Mouse (Mus musculus) G1E-ER4 (cell line): ENCODE results near the gene Car5a. TPM values are rescaled to one million over a fixed set of nuclear protein-coding genes. Genes with fewer than 3 reads are reported as not detected.

Source experiments
- GATA1 ChIP-seq: IDR thresholded peaks from one replicate; pipeline ENCODE4 v1.8.0; 2012; ENCODE audit warnings: low read length, inconsistent platforms
- polyA plus RNA-seq: library from polyadenylated mRNA; stranded (reverse); fragments of >175 nt; gene quantifications from 2 replicates; pipeline ENCODE4 v1.2.3, GENCODE M21; 2012

The Car5a gene
- polyA plus RNA-seq, 1 experiment: 1.0 TPM

DNA sequence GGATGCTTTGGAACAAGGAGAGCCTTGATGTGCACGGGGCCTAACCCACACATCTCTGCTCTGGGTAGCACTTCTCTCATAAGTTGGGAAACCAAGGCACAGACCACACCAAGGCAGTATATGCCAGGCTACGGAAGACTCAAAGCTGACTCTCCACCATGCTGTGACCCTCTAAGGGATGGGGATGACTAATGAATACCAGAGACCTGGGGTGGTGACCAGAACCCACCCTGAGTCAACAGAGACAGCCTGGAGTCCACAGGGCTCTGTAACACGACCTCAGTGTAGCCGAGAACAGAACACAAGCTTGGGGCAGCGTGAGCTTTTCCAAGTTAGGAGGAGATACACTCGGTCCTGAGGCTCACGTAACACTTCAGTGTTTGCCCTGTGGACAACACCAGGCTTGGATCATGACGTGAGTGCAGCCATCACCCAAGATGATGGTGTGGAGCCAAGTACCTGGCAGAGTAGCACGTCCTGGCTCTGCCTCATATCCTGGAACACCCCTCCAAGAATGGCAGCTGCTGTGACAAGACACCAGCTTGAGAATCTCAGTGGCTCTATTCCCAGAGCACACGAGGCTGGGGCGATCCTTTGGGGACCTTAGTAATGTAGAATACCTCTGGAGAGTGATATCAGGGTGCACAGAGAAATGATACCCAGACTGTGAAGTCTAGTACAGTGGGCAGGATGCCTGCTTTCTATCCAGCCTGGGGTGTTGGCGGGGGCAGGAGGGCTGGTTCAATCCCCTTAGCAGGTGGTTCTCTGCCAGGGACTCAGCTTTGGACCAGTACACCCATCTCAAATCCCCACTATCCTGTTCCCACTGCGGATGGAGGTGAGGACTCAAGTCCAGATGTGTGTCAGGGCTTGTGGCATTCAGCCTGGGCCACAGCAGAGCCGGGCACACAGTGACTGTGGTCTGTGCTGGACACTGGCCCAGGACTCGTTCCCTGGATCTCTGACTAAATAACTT lies 54.6 kb downstream of the Car5a start:
- TF ChIP-seq GATA1: no peak

DNA sequence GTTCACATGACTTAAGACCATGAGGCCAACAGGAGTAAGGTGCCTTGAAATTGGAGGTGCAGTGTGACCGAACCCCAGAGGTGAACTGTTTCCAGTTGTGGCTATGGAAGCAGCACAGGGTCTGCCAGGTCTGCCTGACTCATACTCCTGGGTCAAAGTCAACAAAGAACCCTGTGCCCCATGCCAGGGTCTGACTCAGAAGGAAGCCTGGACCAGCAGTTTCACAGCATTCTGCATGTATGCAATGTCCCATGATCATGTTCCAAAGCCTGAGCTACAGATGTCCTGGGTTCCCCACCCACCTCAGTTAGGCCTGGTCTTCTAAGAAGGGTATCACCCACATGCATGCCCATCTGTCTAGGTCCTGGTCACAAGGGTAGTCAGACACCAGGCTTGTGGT lies 55.4 kb downstream of the Car5a start:
- no peak for TF ChIP-seq GATA1

DNA sequence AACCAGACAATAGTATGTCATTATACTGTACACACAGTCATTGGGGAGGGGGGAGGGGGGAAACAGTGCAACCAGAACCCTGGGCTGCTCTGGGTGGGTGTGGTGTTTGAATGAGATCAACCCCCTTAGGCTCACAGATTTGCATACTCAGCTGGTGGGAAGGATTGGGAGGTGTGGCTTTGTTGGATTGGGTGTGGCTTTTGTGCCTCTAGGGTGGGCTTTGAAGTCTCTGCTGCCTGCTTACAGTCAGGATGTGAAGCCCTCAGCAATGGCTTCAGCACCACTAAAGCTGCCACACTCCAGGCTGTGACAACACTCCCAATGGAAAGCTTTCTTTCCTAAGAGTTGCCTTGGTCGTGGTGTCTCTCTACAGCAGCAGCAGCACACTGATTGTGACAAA lies 57.2 kb downstream of the Car5a start:
- no peak for TF ChIP-seq GATA1

DNA sequence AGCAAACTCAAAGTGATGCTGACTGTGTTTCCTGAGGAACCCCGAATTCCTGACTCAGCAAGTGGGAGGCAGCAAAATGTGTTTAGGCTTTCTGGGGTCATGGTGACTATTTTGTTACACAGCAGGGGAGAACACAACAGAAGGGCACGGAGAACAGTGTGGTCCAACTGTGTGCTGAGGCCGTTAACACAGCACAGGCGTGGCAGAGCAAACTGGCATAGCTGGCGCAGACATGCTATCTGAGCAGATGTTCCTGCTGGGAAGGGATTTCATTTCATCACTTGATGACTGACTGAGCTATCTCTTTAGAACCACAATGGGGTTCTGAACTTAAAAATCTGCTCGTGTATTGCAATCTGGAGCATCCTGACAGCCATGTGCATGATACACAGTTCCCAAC lies 59.3 kb downstream of the Car5a start:
- TF ChIP-seq GATA1: no peak

DNA sequence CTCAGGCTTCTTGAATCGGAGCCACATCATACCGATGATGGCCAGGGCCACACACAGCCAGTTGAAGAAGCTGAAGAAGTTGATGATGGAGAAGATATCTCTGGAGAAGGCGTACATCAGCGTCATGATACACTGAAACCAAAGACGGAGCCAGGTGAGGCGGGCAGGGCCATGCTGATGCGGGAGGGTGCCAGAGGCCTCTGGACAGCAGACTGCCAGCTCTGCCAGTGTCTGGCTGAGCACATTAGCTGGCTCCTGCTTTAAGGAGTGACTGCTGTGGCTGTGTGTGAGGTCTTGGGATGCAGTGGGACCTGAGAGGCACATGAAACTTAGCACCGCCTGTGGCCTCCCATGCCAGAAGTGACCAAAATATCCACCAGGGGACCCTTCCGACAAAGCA lies 59.7 kb downstream of the Car5a start:
- TF ChIP-seq GATA1: no peak

DNA sequence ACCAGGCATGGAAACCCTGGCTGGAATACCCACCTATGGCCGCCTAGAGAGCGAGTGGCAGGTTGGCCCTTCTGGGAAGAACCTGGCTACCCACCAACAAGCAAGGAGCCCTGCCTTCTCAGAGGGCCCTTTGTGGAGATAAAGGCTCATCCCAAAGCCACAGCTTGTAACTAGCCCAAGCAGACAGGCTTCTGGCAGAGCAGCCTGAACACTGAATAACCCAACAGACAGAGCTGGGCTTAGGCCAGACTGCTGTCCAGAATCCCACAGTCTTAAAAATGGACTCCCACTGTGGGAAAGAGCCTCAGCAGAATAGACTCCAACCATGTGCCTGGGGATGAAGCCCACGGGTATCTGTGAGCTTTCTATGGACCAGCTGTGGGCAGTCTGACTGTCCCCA lies 60.5 kb downstream of the Car5a start:
- no peak for TF ChIP-seq GATA1

DNA sequence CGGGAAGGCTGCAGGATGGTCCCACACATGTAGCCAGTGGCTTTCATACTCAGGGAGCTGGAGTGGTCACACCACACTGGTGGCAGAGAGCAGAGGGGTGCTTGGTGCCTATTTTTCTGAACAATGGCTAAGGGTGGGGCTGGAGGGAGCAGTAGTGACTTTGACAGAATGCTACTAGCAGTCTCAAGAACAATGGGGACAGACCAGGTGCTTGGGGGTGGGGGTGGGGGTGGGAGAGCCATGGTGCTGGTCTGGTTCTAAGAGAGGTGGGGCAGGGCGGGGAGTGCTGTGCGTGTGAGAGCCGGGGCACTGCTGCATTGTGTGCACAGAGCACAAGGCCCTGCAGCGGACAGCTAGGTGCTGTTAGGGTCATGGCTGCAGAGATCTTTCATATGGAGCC lies 62.8 kb downstream of the Car5a start:
- TF ChIP-seq GATA1: no peak

DNA sequence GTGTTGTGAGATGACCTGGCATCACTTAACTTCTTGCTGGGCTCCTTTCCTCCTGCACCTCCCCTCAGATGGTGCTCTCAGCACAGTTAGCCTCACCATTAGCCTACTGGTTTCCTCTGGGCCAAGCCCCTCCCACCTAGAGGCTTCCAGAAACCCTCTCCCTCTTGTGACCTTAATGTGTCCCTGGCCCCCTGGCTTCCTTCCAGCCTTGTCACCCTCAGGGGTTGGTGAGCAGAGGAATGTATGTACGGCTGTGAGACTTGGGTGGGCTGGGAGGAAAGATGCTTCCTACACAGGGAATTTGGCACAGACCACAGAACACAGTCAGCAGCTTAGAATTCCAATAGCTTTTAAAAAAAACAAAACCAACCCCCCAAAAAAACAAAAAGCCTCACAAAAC lies 63.9 kb downstream of the Car5a start:
- no peak for TF ChIP-seq GATA1

DNA sequence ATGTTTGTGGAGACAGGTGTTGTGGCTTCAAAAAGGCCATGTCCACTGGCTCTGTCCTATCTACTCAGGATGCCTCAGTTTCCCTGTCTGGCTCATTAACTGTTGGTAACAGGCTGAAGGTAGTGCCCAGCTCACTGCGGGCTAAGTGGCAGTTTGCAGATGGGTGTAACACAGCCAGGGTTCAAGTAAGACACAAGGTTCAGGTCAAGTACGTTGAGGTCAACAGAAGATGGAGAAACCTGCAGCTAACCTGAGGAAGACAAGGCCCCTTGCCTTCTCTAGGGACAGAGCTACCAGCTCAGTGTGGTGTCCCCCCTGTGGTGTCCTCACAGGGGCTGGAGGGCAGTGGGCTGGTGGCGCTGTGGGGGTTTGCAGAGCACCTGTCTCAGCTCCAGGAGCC lies 65.0 kb downstream of the Car5a start:
- no peak for TF ChIP-seq GATA1

DNA sequence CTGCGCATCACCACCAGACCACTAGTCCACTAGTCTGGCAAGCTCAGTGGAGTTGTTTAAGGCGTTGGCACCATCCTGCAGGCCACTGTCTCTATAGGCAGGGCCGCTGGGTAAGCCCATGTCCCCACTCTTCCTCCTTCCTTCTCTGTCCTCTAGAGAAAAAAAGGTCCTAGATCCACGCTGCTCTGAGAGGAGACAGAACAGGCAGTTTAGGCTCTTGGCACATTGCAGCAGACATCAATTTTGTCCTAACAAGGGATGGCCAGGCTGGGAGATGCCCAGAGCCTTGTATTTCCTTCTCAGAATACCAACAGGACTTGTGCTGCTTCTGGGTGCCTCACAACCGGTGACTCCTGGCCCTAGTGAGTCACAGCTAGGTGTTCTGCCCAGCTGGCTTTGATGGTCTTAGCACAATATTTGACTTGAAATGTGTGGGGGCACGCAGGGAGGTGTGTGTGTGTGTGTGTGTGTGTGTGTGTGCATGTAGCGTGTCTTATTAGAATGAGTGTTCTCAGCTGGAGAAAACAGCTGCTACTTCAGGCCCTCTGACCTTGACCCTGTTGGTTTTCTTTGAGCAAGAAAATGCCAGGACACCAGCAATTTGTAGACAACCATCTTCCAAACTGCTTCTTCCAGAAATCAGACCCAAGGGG lies 66.8 kb downstream of the Car5a start:
- no peak for TF ChIP-seq GATA1

DNA sequence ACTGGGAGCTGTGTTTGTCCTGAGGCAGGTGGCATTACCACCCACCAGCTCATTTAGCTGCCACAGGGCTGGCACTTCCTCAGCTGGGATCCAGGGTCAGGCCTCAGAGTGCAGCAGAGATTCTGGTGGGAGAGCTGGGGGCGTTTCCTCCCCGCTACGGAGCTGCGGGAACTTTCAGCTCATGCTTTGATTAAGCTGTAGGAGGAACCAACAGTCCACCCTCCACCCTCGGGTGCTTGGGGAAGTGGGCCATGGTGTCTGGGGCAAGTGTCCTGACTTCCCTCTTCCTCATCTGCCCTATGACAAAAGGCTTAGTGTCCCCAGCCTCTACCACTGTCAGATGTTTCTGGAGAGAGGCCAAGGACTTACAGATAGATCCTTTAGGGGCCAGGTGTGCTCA lies 67.5 kb downstream of the Car5a start:
- TF ChIP-seq GATA1: no peak

DNA sequence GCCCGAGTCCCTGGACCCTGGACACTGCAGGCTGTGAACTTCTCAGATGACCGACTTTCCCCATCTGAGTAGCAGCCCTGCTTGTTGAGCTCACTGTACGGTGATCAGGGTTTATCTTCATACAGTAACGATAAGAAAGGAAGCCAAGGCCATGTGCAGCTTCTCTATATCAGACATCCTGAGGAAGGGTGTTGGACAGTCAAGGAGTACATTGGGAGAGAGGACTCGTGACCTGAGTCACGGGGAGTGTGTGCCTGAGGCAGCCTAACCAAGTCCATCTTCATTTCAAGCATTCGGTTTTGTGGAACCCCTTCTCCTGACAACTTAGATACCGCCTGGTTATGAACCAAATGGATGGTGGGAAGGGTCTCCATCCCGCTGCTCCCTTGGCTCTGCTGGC lies 69.2 kb downstream of the Car5a start:
- TF ChIP-seq GATA1: no peak

DNA sequence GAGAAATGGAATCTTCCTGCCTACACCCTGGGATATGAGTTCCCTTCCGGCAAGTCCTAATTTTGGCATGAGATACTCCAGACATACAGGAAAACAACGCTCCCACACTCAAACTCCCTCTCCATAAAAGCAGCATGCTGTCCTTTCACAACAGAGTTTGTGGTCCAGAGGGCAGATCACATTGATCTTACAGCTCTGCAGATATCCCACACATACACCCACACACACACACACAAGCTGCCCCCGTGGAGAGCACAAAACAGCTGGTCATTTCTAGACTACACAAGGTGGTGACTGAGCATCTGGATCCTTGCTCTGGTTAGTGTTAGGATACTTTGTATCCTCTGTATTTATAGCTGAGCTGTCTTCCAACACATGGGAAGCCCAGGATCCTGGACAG lies 69.7 kb downstream of the Car5a start:
- TF ChIP-seq GATA1: no peak

DNA sequence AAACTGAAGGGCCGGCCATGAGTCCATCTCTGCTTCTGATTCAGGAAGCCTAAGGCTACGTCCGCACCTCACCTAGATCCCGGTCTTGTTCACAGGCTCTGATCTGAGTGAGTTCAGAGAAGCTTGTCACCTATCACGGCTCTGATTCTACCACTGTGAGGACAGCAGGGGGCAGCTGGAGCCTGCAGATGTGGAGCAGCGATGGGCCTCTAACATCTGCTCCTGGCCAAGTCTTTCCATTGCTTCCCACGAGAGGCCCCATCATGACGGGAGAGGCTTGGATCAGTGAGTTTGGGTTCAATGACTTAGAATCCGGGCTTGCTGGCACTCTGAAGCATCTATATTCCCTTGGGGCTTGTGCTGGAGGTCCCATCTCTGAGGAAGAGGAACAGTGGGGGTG lies 70.7 kb downstream of the Car5a start:
- TF ChIP-seq GATA1: no peak

DNA sequence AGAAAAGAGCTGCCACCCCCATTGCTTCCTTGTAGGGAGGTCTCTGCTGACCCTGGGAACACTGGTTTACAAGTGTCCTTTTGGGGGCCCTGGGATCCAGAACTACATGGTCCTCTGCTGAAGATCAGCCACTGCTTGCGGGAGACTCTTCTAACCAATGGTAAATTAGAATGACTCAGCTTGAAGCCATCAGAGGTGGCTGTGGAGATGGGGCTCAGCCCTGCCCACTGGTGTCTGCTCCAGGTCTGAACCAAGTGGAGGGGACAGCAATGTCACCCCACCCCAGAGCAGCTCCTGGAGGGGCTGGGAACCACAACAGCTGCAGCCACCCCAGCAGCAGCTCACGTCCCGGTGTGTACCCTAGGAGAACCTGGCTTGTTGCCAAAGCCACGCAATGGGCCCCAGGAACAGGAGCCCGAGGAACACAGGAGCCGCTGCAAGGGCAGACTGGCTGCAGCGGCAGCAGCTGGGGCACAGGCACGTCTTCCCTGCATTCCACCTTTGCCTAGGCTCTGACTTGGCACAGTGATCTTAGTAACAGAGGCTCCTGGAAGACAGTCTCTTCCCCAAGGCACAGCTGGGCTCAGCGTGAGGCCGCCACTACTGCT lies 72.8 kb downstream of the Car5a start:
- no peak for TF ChIP-seq GATA1

DNA sequence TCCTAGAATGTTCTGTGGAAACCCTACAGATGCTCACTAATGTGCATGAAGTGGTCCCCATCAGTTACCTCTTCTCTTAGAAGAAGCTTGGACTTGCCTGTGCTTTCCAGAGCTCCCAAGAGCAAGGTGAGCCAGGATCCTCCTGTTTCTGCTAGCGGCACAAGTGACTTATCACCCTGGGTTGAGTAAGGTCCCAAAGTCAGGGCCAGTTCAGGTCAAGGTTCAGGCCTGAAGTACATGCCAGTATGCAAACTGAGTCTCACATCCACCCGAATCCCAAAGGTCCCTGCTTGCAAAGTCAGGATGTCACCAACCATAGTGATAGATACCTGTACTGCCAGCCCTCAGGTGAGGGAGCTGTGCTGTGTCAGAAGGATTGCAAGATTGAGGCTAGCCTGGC lies 74.5 kb downstream of the Car5a start:
- no peak for TF ChIP-seq GATA1
